Mouse (Mus musculus): Measurements from ENCODE around the gene Usp8. TPM values are rescaled to one million over a fixed set of nuclear protein-coding genes. Genes with fewer than 3 reads are reported as not detected.

The Usp8 gene
- polyA plus RNA-seq, 1 experiment from 2014 or later: 34.6 TPM

DNA sequence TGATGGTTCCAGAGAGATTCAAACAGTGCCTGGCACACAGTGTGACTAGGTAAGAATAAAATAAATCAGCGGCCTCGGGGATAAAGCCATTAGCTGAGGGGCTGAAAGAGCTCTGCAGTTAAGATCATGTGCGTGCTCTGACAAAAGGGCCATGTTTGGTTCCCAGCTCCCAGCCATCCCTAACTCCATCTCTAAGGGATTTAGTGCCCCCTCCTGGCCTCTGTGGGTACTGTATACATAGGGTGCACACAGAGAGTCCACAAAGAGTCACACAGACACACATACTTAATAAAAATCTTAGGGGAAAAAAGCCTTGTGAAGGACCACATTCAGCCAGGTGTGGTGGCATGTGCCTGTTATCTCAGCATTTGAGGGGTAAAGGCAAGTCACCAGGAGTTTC, 60.5 kb downstream of the Usp8 start:
- H3K9ac ChIP-seq (ENCODE audit: low read length): no peak overlapping the region
- WGBS: 94% methylated on average over 3 of the region's 3 CpGs

DNA sequence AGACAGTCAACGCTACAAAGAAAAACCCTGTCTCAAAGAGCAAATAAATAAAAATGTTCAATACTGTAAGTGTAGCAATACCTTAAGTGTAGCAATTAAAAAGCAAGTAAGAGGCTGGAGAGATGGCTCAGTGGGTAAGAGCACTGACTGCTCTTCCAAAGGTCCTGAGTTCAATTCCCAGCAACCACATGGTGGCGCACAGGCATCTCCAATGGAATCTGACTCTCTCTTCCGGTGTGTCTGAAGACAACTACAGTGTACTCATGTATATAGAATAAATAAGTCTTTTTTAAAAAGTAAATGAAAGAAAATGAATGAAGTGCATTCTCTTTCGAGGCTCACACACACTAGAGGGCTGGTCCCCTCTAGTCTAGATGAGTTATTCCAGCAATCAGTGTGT, 61.1 kb downstream of the Usp8 start:
- Histone ChIP-seq H3K4me2 (ENCODE audit: low read depth, low read length) (no peak overlapping the region), H3K27ac (ENCODE audit: low read length) (no peak overlapping the region), H3K9ac (ENCODE audit: low read length) (no peak overlapping the region), H3K4me1 (ENCODE audit: control insufficient read depth, insufficient read depth, low read length) (0 out of 2 replicates have a peak, but pooled peaks cover 2% of the 10 kb centered on the region), H3K36me3 (ENCODE audit: control insufficient read depth, insufficient read depth) (no peaks in the 10 kb centered on the region; the same call in 1 of the 2 replicates), H3K4me3 (ENCODE audit: low read length) (no peak overlapping the region), H3K9me3 (replicated peaks; ENCODE audit: control insufficient read depth, low read length) (no peaks in the 10 kb centered on the region), H3K27me3 (ENCODE audit: control insufficient read depth, insufficient read depth, low read length) (no peaks in the 10 kb centered on the region)
- no peak for ATAC-seq (replicated peaks; ENCODE audit: extremely low read depth, insufficient read depth, low FRiP score)
- WGBS: 79% methylated on average over 4 of the region's 4 CpGs

More for the DNA sequence above, 60.5 kb downstream of the Usp8 start:
- H3K9me3 ChIP-seq (replicated peaks; ENCODE audit: control insufficient read depth, low read length): no peaks in the 10 kb centered on the region
- no peak overlapping the region for H3K4me2 ChIP-seq (ENCODE audit: low read depth, low read length)
- 0 out of 2 replicates have a peak, but pooled peaks cover 2% of the 10 kb centered on the region for H3K4me1 ChIP-seq (ENCODE audit: control insufficient read depth, insufficient read depth, low read length)
- no peak overlapping the region for H3K4me3 ChIP-seq (ENCODE audit: low read length)
- ATAC-seq (replicated peaks; ENCODE audit: extremely low read depth, insufficient read depth, low FRiP score): no peak
- H3K36me3 ChIP-seq (ENCODE audit: control insufficient read depth, insufficient read depth): peaks cover 4% of the 10 kb centered on the region
- H3K27me3 ChIP-seq (ENCODE audit: control insufficient read depth, insufficient read depth, low read length): no peaks in the 10 kb centered on the region
- H3K27ac ChIP-seq (ENCODE audit: low read length): no peak overlapping the region

GRCm38 (mm10) chr2:126769431-126770181, 62.5 kb downstream of the Usp8 start:
- Histone ChIP-seq H3K27ac (ENCODE audit: low read length) (no peak overlapping the region), H3K4me3 (ENCODE audit: low read length) (no peak overlapping the region), H3K9me3 (replicated peaks; ENCODE audit: control insufficient read depth, low read length) (no peaks in the 10 kb centered on the region), H3K4me2 (ENCODE audit: low read depth, low read length) (no peak overlapping the region), H3K36me3 (ENCODE audit: control insufficient read depth, insufficient read depth) (no peaks in the 10 kb centered on the region), H3K9ac (ENCODE audit: low read length) (no peak overlapping the region), H3K4me1 (ENCODE audit: control insufficient read depth, insufficient read depth, low read length) (0 out of 2 replicates have a peak, but pooled peaks cover 2% of the 10 kb centered on the region), H3K27me3 (ENCODE audit: control insufficient read depth, insufficient read depth, low read length) (no peaks in the 10 kb centered on the region)
- ATAC-seq (replicated peaks; ENCODE audit: extremely low read depth, insufficient read depth, low FRiP score): no peak
- whole genome bisulfite sequencing: 63% methylated on average over 19 of the region's 19 CpGs

- Histone ChIP-seq H3K9ac (ENCODE audit: low read length) (no peak overlapping the region), H3K9me3 (replicated peaks; ENCODE audit: control insufficient read depth, low read length) (no peaks in the 10 kb centered on the region), H3K27ac (ENCODE audit: low read length) (no peak overlapping the region), H3K27me3 (ENCODE audit: control insufficient read depth, insufficient read depth, low read length) (no peaks in the 10 kb centered on the region), H3K36me3 (ENCODE audit: control insufficient read depth, insufficient read depth) (no peaks in the 10 kb centered on the region), H3K4me1 (ENCODE audit: control insufficient read depth, insufficient read depth, low read length) (no peaks in the 10 kb centered on the region), H3K4me2 (ENCODE audit: low read depth, low read length) (no peak overlapping the region), H3K4me3 (ENCODE audit: low read length) (no peak overlapping the region)
- 83% methylated on average over 5 of the region's 5 CpGs for WGBS
- no peak for ATAC-seq (replicated peaks; ENCODE audit: extremely low read depth, insufficient read depth, low FRiP score)
Observed at GRCm38 (mm10) chr2:126772217-126772616, 65.1 kb downstream of the Usp8 start.

DNA sequence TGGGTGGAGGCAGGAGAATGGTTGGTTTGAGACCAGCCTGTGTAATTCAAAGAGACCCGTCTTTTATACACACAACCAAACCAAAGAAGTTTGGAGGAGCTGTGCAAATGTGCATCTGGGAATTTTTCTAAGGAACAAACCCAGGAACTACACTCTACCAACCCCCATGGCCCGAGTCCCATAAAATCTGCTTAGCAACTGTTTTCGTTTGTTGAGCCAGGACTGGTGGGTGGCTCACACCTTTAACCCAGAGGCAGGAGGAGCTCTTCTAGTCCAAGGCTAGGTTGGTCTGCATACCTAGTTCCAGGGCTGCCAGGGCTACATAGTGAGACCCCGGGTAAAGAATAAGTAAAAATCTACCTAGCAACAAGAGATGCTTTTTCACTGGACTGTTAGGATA, 68.8 kb downstream of the Usp8 start:
- H3K4me2 ChIP-seq (ENCODE audit: low read depth, low read length): no peak overlapping the region
- no peaks in the 10 kb centered on the region for H3K4me1 ChIP-seq (ENCODE audit: control insufficient read depth, insufficient read depth, low read length)
- 72% methylated on average over 4 of the region's 4 CpGs for WGBS
- no peaks in the 10 kb centered on the region for H3K27me3 ChIP-seq (ENCODE audit: control insufficient read depth, insufficient read depth, low read length)
- no peak overlapping the region for H3K27ac ChIP-seq (ENCODE audit: low read length)
- H3K9ac ChIP-seq (ENCODE audit: low read length): no peak overlapping the region
- no peak overlapping the region for H3K4me3 ChIP-seq (ENCODE audit: low read length)
- no peaks in the 10 kb centered on the region for H3K36me3 ChIP-seq (ENCODE audit: control insufficient read depth, insufficient read depth)
- ATAC-seq (replicated peaks; ENCODE audit: extremely low read depth, insufficient read depth, low FRiP score): no peak
- no peaks in the 10 kb centered on the region for H3K9me3 ChIP-seq (replicated peaks; ENCODE audit: control insufficient read depth, low read length)

GRCm38 (mm10) chr2:126776416-126776815, 69.3 kb downstream of the Usp8 start:
- H3K36me3 ChIP-seq (ENCODE audit: control insufficient read depth, insufficient read depth): no peaks in the 10 kb centered on the region
- H3K4me2 ChIP-seq (ENCODE audit: low read depth, low read length): no peak overlapping the region
- 29% methylated on average over 1 of the region's 1 CpGs for WGBS
- H3K9ac ChIP-seq (ENCODE audit: low read length): no peak overlapping the region
- H3K27ac ChIP-seq (ENCODE audit: low read length): no peak overlapping the region
- H3K4me3 ChIP-seq (ENCODE audit: low read length): no peak overlapping the region
- ATAC-seq (replicated peaks; ENCODE audit: extremely low read depth, insufficient read depth, low FRiP score): no peak
- H3K4me1 ChIP-seq (ENCODE audit: control insufficient read depth, insufficient read depth, low read length): no peaks in the 10 kb centered on the region
- no peaks in the 10 kb centered on the region for H3K27me3 ChIP-seq (ENCODE audit: control insufficient read depth, insufficient read depth, low read length)
- no peaks in the 10 kb centered on the region for H3K9me3 ChIP-seq (replicated peaks; ENCODE audit: control insufficient read depth, low read length)

- Histone ChIP-seq H3K4me3 (ENCODE audit: low read length) (no peak overlapping the region), H3K4me1 (ENCODE audit: control insufficient read depth, insufficient read depth, low read length) (no peaks in the 10 kb centered on the region), H3K27ac (ENCODE audit: low read length) (no peak overlapping the region), H3K9ac (ENCODE audit: low read length) (no peak overlapping the region), H3K4me2 (ENCODE audit: low read depth, low read length) (no peak overlapping the region), H3K36me3 (ENCODE audit: control insufficient read depth, insufficient read depth) (no peaks in the 10 kb centered on the region), H3K27me3 (ENCODE audit: control insufficient read depth, insufficient read depth, low read length) (no peaks in the 10 kb centered on the region), H3K9me3 (replicated peaks; ENCODE audit: control insufficient read depth, low read length) (no peaks in the 10 kb centered on the region)
- 77% methylated on average over 4 of the region's 4 CpGs for WGBS
- ATAC-seq (replicated peaks; ENCODE audit: extremely low read depth, insufficient read depth, low FRiP score): no peak
Observed at GRCm38 (mm10) chr2:126778806-126779205, 71.7 kb downstream of the Usp8 start.

DNA sequence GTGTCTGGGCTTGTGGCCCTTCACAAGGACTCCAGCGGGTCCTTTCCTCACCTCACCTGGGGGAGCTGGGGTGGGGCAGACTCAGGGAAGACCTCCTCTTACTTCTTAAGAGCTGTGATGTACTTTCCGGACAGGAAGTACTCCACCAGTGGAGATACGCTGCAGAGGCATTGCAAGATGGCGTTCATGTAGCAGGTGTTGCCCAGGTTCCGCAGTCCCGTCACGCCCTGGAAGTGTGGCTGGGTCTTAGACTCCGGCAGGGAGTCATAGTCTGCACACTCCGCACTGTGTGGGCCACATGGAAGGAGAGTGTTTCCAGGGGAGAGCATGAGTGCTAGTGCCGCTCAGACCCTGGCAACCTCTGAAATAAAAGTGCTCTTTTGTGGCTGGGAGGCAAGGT, 73.2 kb downstream of the Usp8 start:
- Histone ChIP-seq H3K9me3 (replicated peaks; ENCODE audit: control insufficient read depth, low read length) (no peaks in the 10 kb centered on the region), H3K4me1 (ENCODE audit: control insufficient read depth, insufficient read depth, low read length) (no peaks in the 10 kb centered on the region), H3K36me3 (ENCODE audit: control insufficient read depth, insufficient read depth) (no peaks in the 10 kb centered on the region), H3K27ac (ENCODE audit: low read length) (no peak overlapping the region), H3K27me3 (ENCODE audit: control insufficient read depth, insufficient read depth, low read length) (no peaks in the 10 kb centered on the region), H3K4me3 (ENCODE audit: low read length) (no peak overlapping the region), H3K4me2 (ENCODE audit: low read depth, low read length) (no peak overlapping the region), H3K9ac (ENCODE audit: low read length) (no peak overlapping the region)
- 84% methylated on average over 10 of the region's 10 CpGs for WGBS
- ATAC-seq (replicated peaks; ENCODE audit: extremely low read depth, insufficient read depth, low FRiP score): no peak

- H3K4me3 ChIP-seq (ENCODE audit: low read length): no peak overlapping the region
- no peak for ATAC-seq (replicated peaks; ENCODE audit: extremely low read depth, insufficient read depth, low FRiP score)
- WGBS: 85% methylated on average over 1 of the region's 1 CpGs
- no peak overlapping the region for H3K9ac ChIP-seq (ENCODE audit: low read length)
- H3K4me2 ChIP-seq (ENCODE audit: low read depth, low read length): no peak overlapping the region
- no peaks in the 10 kb centered on the region for H3K27me3 ChIP-seq (ENCODE audit: control insufficient read depth, insufficient read depth, low read length)
- H3K36me3 ChIP-seq (ENCODE audit: control insufficient read depth, insufficient read depth): no peaks in the 10 kb centered on the region
- H3K27ac ChIP-seq (ENCODE audit: low read length): no peak overlapping the region
- no peaks in the 10 kb centered on the region for H3K9me3 ChIP-seq (replicated peaks; ENCODE audit: control insufficient read depth, low read length)
- no peaks in the 10 kb centered on the region for H3K4me1 ChIP-seq (ENCODE audit: control insufficient read depth, insufficient read depth, low read length)
Observed at GRCm38 (mm10) chr2:126781478-126781877, 74.3 kb downstream of the Usp8 start.

Measured in heart, embryonic 16.5 days (tissue).